Mouse (Mus musculus) A20 (cell line): ENCODE results near the gene Slc22a8.
A peak's percentile ranks its signal among the peaks of the same experiment; 100 is the strongest.

Experiments used
- DNase-seq: peaks from one replicate; pipeline ENCODE4 v3.0.0-alpha.2; 2011; ENCODE audit warnings: low read depth, low spot score

Slc22a8 gene

GRCm38 (mm10) chr19:8590954-8591353, at the start of gene Slc22a8:
Gene Slc22a8 (plus strand): TSS chr19:8591254.
- no peak for DNase-seq

DNA sequence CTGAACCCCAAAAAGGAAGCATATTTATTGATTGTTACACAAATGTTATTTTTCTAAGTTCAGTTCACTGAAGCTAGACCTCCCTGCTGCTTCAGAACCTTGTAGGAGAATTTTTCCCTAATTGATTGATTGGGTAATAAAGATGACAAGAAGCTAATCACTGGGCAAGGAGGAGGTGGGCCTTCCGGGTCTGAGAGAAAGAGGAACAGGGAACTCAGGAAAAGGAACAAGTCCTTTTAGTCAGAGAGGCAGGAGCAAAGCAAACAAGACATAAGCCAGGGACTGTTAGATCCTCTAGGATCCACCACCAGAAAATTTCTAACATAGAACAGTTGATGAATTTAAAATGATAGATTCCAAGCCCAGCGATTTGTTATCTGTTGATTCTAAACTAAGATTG, 32.2 kb upstream of the Slc22a8 start:
- no peak for DNase-seq

- DNase-seq: no peak
Measured at GRCm38 (mm10) chr19:8564021-8564420, 27.0 kb upstream of the Slc22a8 start.

DNA sequence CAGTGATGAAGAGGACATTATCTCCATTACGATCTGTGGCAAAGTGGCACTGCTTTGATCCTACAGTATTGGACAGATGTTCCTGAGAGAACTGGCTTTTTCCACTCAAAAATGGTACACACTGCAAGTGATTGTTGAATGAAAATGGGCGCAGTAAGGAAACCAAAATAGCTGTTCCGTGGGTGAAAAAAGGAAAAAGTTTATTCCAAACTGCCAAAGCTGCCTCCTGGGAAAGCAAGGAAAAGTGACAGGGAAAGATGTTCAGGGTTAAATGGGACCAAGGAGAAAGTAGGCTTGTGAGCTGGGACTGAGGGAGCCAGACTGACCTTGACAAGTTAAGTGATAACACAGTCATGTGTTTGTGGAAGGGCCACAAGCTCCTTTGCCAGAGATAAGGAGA, 26.6 kb upstream of the Slc22a8 start:
- no peak for DNase-seq

DNA sequence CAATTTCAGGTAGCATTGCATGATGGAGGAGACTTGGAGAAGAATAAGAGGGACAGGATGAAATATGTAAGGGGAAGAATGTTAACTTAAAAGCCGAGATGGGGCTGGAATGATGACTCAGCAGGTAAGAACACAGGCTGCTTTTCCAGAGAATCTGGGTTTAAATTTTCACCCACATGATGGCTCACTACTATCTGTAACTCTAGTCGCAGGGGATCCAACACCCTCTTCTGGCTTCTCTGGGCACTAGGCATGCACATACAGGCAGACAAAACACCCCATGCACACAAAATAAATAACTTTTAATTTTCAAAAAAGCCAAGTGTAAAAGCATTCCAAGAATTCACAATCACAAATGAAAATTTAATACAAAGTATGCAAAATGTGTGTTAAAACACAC, 25.8 kb upstream of the Slc22a8 start:
- no peak for DNase-seq

GRCm38 (mm10) chr19:8565985-8566384, 25.1 kb upstream of the Slc22a8 start:
- DNase-seq: no peak

DNA sequence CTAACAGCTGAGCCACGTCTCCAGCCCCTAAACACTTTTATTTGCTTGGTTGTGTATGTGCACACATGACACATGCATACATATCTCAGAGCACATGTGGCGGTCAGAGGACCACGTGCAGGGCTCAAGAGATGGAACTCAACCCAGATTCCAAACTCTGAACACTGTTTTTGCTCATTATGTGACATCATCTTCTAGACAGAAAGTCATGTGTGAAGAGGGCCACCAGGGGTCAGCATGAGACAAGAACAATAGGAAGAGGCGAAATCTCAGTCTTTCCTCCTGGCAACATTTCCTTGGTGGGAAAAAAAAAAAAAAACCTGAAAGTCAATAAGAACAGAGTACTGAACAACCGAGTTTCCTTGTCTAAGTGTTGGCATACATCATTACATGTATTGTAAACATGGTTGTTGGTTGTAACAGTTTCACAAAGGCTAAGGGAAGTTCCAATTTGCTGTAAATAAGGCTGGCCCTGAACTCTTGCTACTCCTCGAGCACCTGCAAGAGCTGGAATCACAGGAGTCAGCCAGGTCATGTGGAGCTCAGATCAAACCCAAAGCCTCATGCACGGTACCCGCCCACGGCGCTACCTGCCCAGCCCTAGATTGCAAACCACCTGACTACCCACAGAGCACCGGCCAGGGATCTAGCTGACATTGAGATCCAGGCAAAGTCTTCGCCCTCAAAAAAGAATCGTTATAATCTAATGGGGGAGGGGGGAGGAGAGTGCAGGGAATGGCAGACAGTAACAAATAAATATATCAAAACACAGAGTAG, 23.8 kb upstream of the Slc22a8 start:
- DNase-seq: peak; percentile 42

DNA sequence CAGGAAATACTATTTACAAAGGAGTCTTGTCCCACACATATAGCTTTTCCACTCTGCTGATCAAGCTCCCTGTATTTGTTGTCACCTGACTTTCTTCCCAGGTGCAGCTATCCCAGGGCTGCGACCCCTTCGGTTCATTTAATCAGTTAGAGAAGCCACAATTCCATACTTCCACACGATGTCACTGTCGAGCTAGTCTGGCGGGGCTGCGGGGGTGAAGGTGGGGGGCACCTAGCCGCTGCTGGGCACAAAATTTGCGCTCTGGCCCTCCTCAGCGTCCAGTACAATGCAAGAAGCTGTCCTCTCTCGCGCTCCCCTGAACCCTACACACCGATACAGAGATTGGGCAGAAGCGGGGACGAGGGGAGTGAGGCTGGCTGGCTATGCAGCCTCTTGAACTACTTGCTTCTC, 21.6 kb upstream of the Slc22a8 start:
- no peak for DNase-seq

DNA sequence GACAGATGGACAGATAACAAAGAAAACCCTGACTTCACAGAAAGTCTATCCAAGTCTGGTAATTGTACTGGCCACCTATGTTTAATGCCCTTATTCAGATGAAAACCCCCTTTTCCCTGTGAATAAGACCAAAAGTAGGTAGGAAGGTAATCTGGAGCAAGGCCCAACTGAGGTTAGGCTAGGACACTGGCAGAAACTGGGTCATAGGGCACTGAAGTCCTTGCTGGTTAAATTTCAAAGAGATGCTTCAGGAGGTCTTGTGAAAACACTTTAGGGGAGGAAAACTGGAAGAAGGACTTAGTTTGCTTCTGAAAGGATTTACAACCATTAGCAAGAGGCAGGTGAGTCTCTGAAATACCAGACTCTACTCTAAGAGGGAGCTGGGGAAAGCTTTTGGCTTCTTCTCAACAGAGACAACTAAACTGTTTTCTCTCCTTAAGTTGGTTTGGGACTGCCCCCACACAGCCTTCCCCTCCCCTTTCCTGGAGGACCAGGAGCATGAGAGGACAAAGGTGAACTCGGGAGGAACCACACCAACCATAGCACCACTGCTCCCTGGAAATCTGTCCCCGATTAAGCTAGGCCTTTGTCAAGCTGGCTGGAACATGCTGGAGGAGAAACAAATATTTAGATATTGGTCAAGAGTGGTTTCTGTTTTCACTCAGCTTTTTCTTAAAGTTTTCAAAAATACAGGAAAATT, 20.6 kb upstream of the Slc22a8 start:
- DNase-seq: no peak

DNA sequence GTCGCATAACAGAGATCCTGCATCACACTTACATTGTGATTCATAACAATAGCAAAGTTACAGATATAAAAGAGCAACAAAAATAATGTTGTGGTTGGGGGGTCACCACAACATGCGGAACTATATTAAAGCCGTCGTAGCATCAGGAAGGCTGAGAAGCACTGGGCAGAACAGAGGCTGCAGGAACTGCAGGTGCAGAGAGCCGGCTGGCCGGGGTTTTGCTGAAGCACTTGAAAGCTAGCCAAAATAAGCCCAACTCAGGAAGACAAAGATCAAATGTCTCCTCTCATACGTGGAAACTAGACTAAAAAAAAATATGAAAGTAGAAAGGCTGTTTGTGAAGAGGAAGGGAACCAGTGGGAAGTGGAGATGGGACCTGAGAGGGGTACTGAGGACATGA, 19.3 kb upstream of the Slc22a8 start:
- DNase-seq: peak; percentile 58

DNA sequence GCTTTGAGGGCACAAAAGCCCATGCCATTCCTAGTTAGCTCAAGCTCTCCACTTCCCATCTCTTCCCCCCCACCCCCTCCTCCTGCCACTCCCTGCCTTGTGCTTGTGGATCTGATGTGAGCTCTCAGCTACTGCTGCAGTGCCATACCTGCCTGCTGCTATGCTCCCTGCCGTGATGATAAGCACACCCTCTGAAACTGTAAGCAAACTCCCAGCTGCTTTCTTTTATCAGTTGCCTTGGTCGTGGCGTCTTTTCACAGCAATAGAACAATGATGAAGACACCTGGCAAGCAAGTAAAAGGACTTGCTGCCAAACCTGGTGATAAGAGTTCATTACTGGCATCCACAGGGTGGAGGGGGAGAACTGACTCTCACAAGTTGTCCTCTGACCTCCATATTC, 18.6 kb upstream of the Slc22a8 start:
- DNase-seq: no peak

GRCm38 (mm10) chr19:8577432-8577831, 13.6 kb upstream of the Slc22a8 start:
- no peak for DNase-seq

DNA sequence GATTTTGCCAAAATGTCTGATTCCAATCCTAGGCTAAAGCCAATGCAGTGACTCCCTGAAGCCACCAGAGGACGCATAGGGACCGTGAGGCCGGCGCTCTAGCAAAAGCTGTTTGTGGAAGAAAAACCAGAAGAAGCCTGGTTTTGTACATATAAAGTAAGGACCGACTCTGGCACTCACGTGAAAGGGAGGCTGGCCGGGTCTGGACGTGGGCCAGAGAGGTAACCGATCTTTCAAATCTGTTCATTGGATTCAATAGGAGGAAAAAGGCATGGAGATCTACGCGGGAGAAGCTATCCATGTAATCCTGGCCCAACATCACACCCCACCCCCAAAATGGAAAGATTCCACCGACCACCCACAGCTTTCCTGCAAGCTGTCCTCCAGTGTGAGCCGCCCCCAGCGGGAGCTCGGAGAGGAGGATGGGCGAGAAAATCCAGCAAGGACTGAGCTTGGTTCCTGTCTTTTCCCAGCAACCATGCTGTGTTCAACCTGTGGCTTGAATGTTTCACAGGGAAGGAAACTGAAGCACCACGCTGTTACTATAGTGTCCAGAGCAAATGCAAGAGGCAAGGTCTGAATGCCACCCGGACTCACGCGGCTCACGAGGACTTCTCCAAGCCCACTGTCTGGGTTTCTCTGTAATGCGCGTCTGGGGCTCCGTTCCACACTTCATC, 12.6 kb upstream of the Slc22a8 start:
- DNase-seq: peak; percentile 56

DNA sequence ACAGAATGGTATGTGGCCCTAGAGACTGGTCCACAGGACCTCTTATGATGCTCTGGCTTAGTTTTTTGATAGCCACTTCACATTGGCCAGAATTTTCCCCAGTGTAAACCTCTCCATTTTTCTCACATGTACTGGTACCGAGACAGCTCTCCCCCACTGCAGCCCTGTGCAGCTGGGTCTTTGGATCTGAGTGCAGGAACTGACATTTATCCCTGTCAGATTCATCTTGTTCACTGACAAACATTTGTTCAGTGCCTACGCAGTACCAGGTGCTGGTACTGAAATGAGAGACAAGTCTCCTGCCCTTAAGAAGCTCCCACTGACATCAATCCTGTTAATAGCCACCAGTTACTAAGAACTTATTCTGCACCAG, 12.1 kb upstream of the Slc22a8 start:
- no peak for DNase-seq

DNA sequence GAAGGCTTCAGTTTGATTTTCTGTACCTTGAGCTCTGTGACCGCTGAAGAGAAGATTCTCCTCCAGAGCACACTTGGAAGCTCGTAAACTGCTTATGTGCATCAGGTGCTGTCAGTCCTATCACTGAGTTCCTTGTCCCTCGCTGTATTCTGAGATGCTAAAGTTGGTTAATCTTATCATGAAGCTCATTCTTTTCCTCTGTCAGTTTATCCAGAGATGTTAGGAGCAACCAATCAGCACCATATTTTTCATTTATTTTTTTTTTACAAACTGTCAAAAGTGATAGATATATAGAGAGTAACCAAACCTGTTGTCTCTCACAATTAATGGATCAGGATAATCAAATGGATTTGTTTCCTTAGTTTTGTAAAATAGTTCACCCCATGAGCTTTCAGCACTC, 5.8 kb upstream of the Slc22a8 start:
- DNase-seq: no peak

DNA sequence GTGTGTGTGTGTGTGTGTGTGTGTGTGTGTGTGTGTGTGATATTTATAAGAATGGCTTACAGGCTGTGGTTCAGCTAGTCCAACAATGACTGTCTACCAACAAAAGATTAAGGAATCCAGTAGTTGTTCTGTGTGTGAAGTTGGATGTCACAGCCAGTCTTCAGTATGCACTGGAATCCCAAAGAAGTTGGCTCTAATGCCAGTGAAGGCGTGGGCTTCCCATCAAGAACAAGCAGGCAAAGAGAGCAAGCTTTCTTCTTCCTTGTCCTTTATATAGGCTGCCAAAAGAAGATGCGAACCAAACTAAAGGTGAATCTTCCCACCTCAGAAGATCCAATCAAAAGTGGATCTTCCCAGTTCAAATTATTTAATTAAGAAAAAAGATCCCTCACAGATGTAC, 5.2 kb upstream of the Slc22a8 start:
- DNase-seq: no peak

- DNase-seq: no peak
Measured at GRCm38 (mm10) chr19:8586350-8586749, 4.7 kb upstream of the Slc22a8 start.

DNA sequence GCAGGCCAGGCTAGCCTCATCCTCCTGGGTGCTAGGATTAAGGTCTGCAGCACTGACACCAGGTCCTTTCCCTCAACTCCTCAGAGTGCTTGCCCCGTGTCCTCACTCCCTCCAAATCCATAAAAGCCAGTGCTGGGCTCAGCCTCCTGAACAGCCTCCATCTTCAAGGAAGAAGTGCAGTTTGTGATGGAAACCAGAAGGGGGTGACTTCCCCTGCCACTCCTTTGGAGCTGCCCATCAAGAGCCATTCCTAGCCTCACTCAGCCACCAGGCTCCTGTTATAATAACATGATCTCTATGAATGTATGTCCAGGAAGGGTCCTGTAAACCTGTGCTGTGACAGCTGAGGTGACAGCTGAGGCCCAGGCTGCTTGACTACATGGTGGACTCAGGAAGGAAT, 3.7 kb upstream of the Slc22a8 start:
- DNase-seq: no peak

GRCm38 (mm10) chr19:8592155-8592554, 1.1 kb downstream of the Slc22a8 start:
- peak; percentile 34 for DNase-seq

DNA sequence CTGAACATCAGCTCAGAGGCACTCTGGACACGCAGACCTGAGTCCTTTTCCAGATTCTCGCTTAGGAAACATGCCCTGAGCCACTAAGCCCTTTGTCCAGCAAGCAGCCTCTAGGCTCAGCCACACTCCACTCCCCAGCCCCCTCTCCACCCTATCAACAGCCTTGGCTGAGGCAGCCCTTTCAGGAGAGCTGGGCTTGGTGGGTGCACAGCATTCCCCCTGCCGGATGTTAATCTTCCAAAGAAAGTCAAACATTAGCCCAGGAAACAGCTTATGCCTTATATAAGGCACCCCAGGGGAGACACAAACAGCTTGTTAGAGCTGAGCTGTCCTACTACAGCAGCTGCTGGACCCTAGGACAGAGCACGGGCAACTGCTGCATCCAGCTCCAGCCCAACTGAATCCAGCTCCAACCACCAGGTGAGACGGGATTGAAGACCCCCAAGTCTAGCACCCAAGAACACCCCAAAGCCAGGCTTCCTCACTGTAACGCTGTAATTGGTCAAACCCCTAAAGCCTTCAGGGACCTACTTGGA, 1.9 kb downstream of the Slc22a8 start:
- no peak for DNase-seq

DNA sequence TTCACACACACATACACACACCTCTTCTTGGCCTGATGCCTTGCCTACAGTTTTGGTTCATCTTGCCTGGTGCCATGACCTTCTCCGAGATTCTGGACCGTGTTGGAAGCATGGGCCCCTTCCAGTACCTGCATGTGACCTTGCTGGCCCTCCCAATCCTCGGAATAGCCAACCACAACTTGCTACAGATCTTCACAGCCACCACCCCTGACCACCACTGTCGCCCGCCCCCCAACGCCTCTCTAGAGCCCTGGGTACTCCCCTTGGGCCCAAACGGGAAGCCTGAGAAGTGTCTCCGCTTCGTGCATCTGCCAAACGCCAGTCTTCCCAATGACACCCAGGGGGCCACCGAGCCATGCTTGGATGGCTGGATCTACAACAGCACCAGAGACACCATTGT, 2.8 kb downstream of the Slc22a8 start:
- DNase-seq: no peak

GRCm38 (mm10) chr19:8594518-8594917, 3.5 kb downstream of the Slc22a8 start:
- no peak for DNase-seq

GRCm38 (mm10) chr19:8597269-8597668, 6.2 kb downstream of the Slc22a8 start:
- DNase-seq: no peak
